Mouse (Mus musculus) induced T-regulatory cell, adult 2 months (primary cell): Measurements from ENCODE around the gene Fbxw11.
"Not testable (repeated sequence)": the region's sequence is repeated elsewhere in the genome, so short reads cannot be mapped to it uniquely, and the experiment has no call there.

ENCODE experiments used
- DNase-seq: peaks from one replicate; pipeline ENCODE4 v3.0.0-alpha.2; 2012; ENCODE audit warnings: low read depth

Fbxw11 gene

DNA sequence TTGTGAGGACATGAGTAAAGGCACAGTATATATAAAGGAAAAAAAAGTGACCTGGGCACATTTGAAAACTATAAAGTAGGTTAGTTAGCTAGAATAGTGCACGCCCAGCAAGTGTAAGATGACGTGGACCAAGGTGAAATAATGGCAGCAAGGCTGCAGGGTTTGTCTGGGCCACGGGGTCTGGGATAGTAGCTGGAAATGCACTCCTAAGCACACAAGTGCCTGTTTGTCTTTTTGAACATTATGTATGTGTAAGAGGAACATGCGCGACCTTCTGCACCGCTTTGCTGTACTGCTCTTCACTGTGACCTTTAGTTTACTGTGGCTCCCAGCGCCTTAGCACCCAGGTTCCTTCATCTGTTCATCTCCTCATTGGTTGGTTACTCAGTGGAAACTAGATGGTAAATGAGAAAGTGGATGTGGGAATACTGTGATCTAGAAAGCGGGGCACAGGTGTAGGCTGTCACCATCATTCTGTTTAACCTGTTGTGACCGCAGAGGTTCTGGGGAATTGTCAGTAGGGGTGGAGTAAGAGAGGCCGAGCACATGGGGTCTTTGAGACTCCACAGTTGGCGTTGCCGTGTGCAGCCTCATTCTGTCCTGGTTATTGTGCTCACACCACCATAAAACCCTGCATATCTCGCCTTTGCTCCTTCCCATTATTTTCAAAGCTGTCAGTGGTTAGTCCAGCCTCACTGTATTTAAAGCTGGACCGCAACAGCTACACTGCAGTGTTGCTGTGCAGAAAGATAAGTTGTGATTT, 66.4 kb downstream of the Fbxw11 start:
- DNase-seq, result peak; percentile 23

GRCm38 (mm10) chr11:32709563-32709962, 67.0 kb downstream of the Fbxw11 start:
- DNase-seq, result peak; percentile 74

DNA sequence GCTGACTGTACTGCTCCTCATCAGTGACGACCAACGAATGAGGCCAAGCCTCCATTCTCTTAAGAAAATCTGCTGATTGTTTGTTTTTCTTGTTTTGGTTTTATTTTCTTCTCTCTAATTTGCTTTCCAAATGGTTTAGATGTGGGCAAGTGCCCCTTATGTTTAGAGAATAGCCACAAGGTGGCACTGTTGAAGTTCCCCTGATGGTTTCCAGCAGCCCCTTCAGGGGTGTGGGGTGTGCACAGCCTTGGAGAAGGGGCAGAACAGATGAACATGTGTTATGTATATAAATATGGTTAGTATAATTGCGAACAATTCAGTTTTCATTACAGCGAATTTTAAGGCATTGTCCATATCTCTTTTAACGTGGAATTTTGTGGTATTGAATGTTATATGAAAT, 71.7 kb downstream of the Fbxw11 start:
- peak; percentile 72 for DNase-seq

- DNase-seq, result peak; percentile 60
Measured at GRCm38 (mm10) chr11:32714896-32715295, 72.4 kb downstream of the Fbxw11 start.

DNA sequence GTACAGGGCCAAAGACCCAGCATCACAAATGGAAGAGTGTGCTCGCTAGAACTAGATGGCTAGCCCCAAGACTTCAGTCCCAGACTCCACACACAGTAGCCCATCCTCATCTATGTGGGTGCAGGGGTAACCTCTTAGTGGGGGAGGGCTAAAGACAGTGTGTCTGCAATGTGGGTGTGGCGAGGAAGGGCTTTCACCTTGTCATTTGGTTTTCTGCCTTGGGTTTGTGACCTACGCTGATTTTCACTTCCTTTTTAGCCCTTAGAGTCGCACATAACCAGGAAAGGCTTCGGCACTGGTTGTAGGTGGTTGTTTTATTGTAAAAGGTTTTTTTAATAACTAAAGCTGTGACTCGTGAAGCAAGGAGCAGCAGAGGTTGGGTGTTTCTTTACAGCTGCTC, 73.0 kb downstream of the Fbxw11 start:
- peak; percentile 68 for DNase-seq

DNA sequence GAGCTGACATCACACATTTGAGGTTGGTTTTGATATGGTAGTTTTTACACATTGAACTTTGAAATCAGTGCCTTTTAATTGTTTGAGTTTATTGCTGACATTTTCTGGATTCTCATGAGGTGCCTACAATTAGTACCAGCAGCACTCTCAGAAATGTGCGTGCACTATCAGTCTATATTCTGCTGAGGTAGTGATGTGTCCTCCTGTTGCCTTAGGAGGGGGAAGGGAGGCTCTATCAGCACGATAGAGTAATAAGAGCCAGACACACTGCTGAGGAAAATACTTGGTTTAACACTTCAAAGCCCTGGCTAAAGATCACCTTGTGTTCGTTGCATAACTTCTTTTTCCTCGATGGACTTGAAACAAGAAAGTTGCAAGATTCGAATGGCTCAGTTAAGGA, 73.4 kb downstream of the Fbxw11 start:
- no peak for DNase-seq

- no peak for DNase-seq
Measured at GRCm38 (mm10) chr11:32716876-32717275, 74.4 kb downstream of the Fbxw11 start.

- not testable (repeated sequence) for DNase-seq
Measured at GRCm38 (mm10) chr11:32717711-32718110, 75.2 kb downstream of the Fbxw11 start.

- DNase-seq, result no peak
Measured at GRCm38 (mm10) chr11:32718371-32718770, 75.8 kb downstream of the Fbxw11 start.

DNA sequence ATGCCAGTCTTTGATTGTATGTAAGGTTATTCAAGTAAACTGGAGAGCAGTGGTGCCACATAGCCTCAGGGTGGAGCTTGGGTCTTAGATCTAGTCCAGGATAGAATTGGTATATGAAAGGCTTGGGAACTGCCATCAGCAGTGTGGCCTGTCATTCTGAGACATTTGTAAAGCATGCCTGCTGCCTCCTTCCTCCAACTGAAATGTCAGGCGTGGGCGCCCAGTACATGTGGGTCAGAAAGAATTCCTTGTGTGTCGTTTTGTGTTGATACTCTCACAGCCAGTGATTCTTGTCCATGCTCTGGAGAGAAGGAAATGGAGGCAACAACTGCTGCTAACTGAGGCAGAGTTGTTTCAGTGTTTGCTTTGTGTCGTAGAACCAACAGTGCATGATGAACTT, 76.5 kb downstream of the Fbxw11 start:
- DNase-seq, result no peak

DNA sequence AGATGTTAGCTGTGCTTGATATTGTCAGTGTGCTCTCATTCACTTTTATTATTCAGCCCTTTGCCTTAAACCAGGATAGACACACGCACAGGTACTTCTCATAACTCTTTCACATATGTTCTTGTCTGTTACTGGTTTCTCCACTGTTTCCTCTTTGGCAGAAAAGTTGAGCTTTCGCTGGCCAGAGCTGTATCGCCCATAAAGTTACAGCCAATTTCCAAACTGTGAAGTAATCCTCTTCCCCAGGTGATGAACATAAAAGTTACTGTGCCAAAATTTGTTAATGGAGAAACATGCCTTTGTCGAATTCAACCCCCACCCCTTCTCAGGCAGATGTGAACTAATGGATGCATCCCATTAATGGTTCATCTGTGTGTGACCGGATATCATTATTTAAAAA, 80.1 kb downstream of the Fbxw11 start:
- DNase-seq, result no peak

DNA sequence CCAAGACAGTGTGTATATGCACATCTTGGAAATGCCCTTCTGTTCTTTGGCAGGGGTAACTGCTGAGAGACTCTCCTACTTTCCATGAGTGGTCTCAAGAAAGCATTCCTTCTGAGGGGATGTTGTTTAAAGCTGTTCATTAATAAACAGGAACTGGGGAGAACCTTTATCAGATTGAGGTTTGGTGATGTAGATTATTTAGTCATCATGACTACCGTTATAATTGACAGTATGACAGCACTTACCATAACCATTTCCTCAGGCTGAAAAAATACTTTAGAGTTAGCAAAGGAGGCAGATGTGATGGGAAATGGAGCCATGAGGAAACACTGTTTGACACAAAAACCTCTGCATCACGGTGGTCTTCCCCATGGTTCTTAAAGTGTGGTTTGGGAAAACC, 80.8 kb downstream of the Fbxw11 start:
- DNase-seq, result peak; percentile 45

DNA sequence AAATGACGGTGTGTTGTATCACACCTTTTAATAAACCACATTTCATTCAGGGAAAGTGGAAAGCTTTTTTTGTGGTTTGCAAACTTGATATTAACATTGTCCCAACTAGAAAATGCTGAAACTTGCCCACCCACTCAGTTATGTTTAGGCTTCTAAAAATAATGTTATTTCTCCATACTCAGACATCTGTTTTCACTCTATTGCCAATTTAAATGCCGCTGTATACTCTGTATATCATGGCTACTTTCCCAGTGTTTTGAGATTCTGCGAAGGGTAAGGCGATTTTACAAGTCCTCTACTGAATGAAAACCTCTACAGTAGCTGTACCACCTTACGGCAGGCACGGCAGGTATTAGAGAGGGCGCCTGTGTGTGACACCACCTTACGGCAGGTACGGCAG, 82.6 kb downstream of the Fbxw11 start:
- DNase-seq, result no peak

DNA sequence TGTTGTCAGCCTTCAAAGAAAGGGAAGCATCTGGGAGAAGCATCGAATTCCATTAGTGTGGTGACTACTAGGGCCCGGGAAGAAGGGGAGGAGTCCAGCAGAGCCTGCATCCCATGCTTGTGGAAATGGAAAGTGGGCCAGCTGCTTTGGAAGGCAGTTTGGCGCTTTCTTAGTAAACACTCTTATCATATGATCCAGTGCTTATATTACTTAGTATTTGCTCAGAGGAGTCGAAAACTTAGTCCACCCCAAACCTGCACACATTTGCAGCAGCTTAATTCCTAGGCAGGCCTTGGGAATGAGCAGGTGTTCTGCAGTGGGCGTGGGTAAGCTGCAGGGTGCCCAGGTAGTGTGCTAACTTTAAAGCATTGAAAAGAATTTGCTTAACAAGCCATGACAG, 89.9 kb downstream of the Fbxw11 start:
- DNase-seq, result no peak

GRCm38 (mm10) chr11:32733195-32733594, 90.7 kb downstream of the Fbxw11 start:
- no peak for DNase-seq

DNA sequence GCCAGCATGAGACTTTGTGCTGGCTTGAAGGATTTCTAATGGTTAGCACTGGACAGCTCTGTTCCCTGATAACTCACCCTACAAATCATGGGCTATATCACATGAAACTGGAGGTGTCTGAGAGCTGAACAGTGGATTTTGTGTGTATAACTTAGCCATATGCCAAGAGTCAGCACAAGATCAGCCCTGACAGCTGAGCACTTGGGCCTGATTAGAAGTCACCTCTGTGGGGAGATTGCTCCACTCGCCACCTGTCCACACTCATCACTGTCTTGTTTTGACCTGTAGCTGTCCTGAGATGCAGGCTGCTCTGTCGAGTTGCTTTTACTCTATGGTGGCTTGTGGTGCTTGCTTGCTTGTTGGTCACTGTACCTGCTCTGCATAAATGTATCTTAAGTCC, 93.8 kb downstream of the Fbxw11 start:
- DNase-seq, result no peak

DNA sequence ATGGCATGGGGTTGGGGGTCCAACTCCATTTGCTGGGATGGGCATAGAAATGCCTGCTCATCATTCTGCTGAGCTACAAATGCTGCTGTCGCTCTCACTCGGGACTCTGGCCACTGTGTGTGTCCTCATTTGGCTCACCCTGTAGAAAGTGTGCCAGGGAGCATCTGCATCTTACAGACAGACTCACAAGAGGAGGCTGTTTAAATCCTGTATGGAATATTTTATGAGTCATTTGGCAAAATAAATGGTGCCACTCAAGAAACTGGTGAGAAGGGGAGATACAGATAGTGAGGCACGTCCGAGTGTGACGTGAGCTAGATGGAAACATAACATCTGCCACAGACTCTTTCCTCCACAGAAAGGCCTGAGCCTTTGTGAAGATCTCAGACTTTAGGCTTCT, 95.2 kb downstream of the Fbxw11 start:
- no peak for DNase-seq

DNA sequence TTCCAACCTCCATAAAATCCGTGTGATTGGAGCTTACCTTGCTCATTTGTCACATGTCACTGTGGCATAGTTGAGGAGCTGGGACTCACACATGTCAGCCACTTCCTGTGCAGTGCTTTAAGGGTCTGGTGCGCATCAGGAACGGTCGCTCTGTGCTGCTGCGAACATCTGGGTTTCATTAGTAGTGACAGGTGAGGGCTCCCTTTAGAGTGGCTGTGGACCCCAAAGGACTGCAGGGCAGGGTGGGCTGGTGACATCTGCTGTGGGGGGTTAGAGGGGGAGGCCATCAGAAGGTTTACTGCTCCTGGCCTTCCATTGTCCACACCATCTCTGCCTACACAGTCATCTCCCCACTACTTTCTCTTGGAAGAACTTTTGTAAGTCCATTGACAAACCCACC, 101.4 kb downstream of the Fbxw11 start:
- DNase-seq, result no peak

DNA sequence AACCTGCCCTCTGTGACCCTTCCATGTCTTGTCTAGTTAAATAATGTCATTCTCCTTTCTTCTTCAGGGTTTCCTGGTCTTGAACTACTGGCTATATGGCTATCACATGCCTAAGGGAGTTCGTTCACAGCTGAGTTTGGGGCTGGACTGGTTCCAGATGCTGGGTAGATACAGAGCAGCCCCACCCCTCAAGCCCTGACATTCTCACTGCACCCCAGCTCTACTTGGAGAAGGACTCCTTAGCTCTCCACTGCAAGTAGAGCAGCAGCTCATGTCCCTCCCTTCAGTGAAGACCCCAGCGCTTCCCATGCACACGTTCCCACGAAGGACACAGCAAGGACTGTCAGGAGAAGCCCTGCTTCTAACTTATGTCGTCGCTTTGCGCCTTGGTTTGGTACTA, 101.9 kb downstream of the Fbxw11 start:
- no peak for DNase-seq

GRCm38 (mm10) chr11:32745466-32745865, 102.9 kb downstream of the Fbxw11 start:
- DNase-seq, result no peak

DNA sequence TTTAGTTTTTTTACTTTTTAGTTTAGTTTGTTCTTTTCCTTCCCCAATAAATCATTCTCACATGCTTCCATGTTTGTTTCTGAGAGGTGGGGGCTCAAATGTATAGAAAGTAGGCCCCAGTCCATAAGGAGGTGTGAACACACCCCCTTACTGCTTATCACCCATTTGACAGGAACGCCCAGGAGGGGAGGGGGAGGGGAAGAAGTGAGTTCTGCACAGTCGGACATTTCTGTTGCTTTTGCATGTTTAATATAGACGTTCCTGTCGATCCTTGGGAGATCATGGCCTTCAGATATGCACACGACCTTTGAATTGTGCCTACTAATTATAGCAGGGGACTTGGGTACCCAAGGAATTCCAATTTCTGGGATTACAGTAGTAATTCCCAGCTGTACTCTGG, 103.5 kb downstream of the Fbxw11 start:
- DNase-seq, result no peak

DNA sequence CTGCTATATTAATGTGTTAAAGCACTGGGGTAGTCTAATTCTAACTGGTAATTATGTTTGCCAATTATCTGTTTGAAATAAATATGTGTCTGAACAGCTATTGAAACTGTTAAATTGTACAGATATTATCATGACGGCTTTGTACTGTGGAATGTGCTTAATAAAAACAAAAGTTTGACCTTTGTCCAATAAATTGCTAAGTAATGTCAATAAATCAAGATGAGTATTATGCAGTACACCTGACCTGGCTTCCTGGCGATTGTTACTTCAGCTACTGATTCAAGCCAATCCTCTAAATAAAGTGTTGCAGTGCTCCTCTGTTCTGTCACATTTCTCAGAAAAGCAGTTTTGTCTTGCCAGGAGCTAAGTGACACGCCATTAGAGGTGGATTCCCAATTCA, 104.0 kb downstream of the Fbxw11 start:
- DNase-seq, result no peak

- no peak for DNase-seq
Measured at GRCm38 (mm10) chr11:32748800-32749199, 106.3 kb downstream of the Fbxw11 start.

- no peak for DNase-seq
Measured at GRCm38 (mm10) chr11:32751863-32752594, 109.5 kb downstream of the Fbxw11 start.
